Mouse (Mus musculus) hindbrain, embryonic 11.5 days (tissue): ENCODE data around the gene Tedc1. TPM values are rescaled to one million over a fixed set of nuclear protein-coding genes. Genes with fewer than 3 reads are reported as not detected.

Source experiments
- ATAC-seq: fragments of 200-750 bp; cut with Nextera tagmentation; 2 replicates; pipeline ENCODE4 v1.8.0; 2017; ENCODE audit warnings: mild to moderate bottlenecking, moderate TSS enrichment, moderate library complexity; ENCODE audit not compliant: low FRiP score
- DNase-seq: peaks from one replicate; pipeline ENCODE4 v3.0.0-alpha.2; 2015; ENCODE audit warnings: low spot score
- H3K27ac ChIP-seq: fragments of 300-500 bp; sonication (generic); 2 replicates; pipeline ENCODE4 v1.5.1; 2014; ENCODE audit warnings: mild to moderate bottlenecking, low read depth, low read length
- H3K27me3 ChIP-seq: fragments of 300-500 bp; sonication (generic); 2 replicates; pipeline ENCODE4 v1.6.1; 2014; ENCODE audit warnings: mild to moderate bottlenecking, low read length, moderate library complexity, mixed read lengths; ENCODE audit not compliant: control insufficient read depth, insufficient read depth
- H3K36me3 ChIP-seq: fragments of 300-500 bp; sonication (generic); 2 replicates; pipeline ENCODE4 v1.6.1; 2014; ENCODE audit warnings: mild to moderate bottlenecking, low read length, moderate library complexity, mixed read lengths; ENCODE audit not compliant: control insufficient read depth, insufficient read depth
- H3K4me1 ChIP-seq: fragments of 300-500 bp; sonication (generic); replicated peaks from 2 replicates; pipeline ENCODE4 v1.6.1; 2014; ENCODE audit warnings: low read length, mixed read lengths; ENCODE audit not compliant: control insufficient read depth, insufficient read depth
- H3K4me2 ChIP-seq: fragments of 300-500 bp; sonication (generic); replicated peaks from 2 replicates; pipeline ENCODE4 v1.6.1; 2014; ENCODE audit warnings: mild to moderate bottlenecking, low read depth, low read length
- H3K4me3 ChIP-seq: fragments of 300-500 bp; sonication (generic); 2 replicates; pipeline ENCODE4 v1.5.1; 2014; ENCODE audit warnings: low read depth, low read length
- H3K9ac ChIP-seq: fragments of 300-500 bp; sonication (generic); 2 replicates; pipeline ENCODE4 v1.6.1; 2014; ENCODE audit warnings: low read depth, low read length
- H3K9me3 ChIP-seq: fragments of 300-500 bp; sonication (generic); 2 replicates; pipeline ENCODE4 v1.6.1; 2016; ENCODE audit warnings: low read length; ENCODE audit not compliant: control insufficient read depth
- WGBS: fragments of 180-500 bp; shearing (Covaris S2); extraction: QIAGEN DNeasy Blood & Tissue Kit; methylation state at CpG from one replicate; pipeline ENCODE4 v1.1.7; 2014; 5-methylcytosine and 5-hydroxymethylcytosine counted together
- polyA plus RNA-seq: library from polyadenylated mRNA; unstranded; fragments of >200 nt; fragmentation: Nextera tagmentation; extraction: Ambion mirVana; gene quantifications from 2 replicates; pipeline ENCODE4 v1.2.1, GENCODE M21; 2014

Gene Tedc1
- polyA plus RNA-seq, 1 experiment from 2014 or later, result 28.8 TPM

DNA sequence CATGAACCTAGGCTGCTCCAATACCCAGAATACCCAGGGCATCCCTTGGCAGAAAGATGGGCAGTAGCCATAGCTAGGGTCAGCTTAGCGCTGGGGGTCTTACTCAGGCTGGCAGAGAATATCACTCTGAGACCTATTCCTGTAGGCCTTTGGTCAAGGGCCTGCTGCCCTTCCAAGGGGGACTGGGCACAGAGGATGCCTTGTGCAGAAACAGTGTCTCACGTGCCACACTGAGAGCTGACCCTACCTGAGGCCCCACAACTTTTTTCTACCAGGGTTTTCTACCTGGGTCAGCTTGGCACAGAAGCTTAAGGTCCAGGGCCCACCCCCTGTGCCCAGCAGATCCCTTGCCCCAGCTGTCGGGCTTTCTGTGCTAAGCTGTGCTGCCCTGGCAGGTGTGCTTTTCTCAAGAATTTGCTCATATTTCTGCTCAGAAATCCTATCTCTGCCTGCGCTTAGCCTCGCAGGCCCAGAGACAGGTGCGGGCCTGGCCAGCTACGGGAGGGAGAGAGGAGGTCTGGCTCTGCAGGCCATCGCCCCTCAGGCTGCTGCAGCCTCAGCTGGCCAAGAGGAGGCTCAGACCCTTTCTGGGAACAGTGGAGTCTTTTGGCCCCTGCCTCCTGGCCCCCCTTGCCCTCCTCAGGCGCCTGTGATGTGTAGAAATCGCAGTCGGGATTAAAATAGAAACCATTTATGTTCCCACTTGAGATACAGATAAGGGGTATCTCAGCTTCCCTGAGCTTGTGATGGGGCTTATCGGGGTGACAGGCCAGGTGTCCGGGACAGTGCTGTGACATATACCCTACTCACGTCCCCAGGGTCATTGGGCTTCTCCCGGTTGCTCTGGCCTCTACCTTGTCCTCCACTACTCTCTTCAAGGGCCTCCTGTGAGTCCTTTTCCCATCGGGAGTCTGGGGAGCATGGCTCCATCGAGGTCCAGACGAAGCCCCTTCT is 18.7 kb upstream of the Tedc1 start:
- H3K9ac ChIP-seq, result no peak overlapping the region
- H3K9me3 ChIP-seq, result no peaks in the 10 kb centered on the region
- no peak overlapping the region for H3K27ac ChIP-seq
- 88% methylated on average over 18 of the region's 18 CpGs for WGBS
- DNase-seq (no peak), ATAC-seq (no peak)
- H3K4me1 ChIP-seq, result peaks cover 21% of the 10 kb centered on the region
- peaks cover 21% of the 10 kb centered on the region for H3K36me3 ChIP-seq
- no peak overlapping the region for H3K4me2 ChIP-seq
- H3K27me3 ChIP-seq, result no peaks in the 10 kb centered on the region
- H3K4me3 ChIP-seq, result no peak overlapping the region

DNA sequence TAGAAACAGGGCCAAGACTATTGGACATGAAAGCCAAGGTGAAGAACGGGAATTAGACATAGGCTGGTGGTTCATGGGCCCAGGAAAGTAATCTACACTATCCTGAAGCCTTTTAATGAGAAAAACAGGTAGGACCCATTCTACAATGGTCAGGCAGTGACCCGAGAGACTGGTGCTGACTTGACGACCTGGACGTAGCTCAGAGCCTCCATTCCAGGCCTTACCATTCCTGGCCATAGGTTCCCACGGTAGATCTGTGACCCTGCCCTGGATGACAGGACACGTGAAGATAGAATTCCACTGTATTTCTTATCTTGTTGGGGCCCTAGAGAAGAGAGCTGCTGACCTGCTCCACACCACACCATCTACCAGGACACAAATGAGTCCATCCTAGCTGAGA is 17.9 kb upstream of the Tedc1 start:
- WGBS, result 81% methylated on average over 6 of the region's 6 CpGs
- H3K27me3 ChIP-seq, result no peaks in the 10 kb centered on the region
- H3K4me3 ChIP-seq, result no peak overlapping the region
- H3K36me3 ChIP-seq, result peaks cover 18% of the 10 kb centered on the region
- no peak for DNase-seq
- no peak for ATAC-seq
- no peak overlapping the region for H3K27ac ChIP-seq
- H3K4me2 ChIP-seq, result no peak overlapping the region
- H3K9me3 ChIP-seq, result no peaks in the 10 kb centered on the region
- no peak overlapping the region for H3K9ac ChIP-seq
- H3K4me1 ChIP-seq, result peaks cover 26% of the 10 kb centered on the region

DNA sequence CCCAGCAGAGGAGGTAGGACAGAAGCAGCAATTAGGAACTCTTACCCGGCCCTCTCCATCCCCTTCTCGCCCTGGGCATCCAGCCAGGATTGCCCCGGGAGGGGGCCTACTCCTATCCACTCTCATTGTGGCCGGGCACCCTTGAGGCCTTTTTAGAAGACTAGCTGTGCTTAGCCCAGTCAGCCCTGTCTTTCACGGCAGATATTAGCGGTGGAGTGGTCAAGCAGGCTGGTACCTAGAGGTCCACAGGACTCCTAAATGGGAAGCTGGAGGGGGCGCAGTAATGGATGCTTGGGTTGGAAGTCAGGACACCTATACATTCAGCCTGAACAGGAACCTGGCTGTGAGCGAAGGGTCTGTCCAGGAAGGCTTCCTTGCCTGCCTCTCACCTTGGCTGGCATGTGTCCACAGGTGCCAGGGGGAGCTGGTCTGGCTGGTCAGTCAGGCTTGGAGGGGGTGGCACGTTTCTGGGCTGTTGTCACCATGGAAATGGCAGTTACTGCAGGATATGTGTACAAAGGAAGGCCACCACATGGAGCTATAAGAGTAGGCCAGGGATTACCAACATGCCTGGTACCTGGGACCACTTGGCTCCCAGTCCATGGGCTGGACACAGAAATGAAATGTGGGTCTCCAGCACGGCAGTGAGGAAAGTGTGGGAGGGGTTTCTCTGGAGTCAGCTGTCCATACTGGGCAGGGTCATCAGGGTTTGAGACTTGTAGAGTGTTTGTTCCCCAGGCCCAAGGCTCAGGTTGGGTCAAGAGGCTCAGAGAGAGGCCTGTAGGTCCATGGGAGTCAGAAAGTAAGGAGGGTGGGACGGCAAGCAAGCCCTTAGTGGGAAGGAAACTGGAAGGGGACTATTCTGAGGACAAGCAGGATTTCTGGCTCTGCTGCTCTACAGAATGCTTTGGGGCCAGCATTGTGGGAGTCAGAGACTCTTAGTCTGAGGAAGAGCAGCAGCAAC is 17.0 kb upstream of the Tedc1 start:
- H3K4me2 ChIP-seq, result peak overlapping the region; percentile 78
- H3K4me3 ChIP-seq, result peak overlapping the region; percentile 69
- H3K9me3 ChIP-seq, result no peaks in the 10 kb centered on the region
- H3K36me3 ChIP-seq, result peaks cover 17% of the 10 kb centered on the region
- peak; percentile 5 for ATAC-seq
- DNase-seq, result no peak
- H3K4me1 ChIP-seq, result peaks cover 26% of the 10 kb centered on the region
- H3K27ac ChIP-seq, result peak overlapping the region; percentile 73
- peak overlapping the region; percentile 2; the same call in 1 of the 2 replicates for H3K9ac ChIP-seq
- 45% methylated on average over 11 of the region's 11 CpGs for WGBS
- no peaks in the 10 kb centered on the region for H3K27me3 ChIP-seq

DNA sequence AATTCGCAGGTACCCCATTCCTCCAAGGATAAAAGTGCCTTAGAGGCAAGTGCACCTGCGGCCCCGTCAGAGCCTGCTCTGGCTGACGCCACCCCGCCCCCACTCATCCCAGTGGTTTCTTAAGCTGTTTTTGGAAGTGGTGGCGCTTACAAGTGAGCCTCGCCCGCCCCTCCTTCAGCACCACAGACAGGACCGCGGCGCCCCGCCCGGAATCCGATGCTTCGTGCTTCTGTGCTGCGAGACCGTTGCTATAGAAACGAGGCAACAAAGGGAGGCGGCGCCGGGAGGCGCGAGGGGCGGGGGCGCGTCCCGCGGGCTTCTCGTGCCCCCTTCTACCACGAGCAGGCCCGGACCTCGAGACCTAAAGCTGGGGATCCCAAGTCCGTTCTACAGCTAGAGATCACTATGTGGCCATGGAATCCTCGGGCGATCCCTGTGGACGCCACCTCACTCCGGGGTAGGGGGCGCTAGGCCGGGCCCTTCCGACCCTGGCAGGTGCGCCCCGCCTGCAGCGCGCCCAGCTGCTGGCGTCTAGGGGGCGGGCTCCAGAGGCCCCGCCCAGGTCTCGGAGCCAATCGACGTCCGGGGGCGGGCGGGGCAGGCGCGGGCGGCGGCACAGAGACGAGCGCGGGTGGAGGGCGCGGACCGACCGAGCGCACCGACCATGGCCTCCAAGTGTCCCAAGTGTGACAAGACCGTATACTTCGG is 16.2 kb upstream of the Tedc1 start, which contains the start of gene Crip2:
Crip2 (plus strand) TSS at position 329 of the 708 bp plus-strand sequence.
- H3K4me1 ChIP-seq, result peaks cover 26% of the 10 kb centered on the region
- DNase-seq (peak; percentile 92), ATAC-seq (peak; percentile 91)
- peaks cover 14% of the 10 kb centered on the region for H3K36me3 ChIP-seq
- H3K27ac ChIP-seq, result peak within 1 kb of the TSS; percentile 73
- H3K4me3 ChIP-seq, result peak within 1 kb of the TSS; percentile 69
- WGBS, result under 1% methylated on average over 51 of the region's 68 CpGs
- H3K27me3 ChIP-seq, result no peaks in the 10 kb centered on the region
- peak within 1 kb of the TSS; percentile 78 for H3K4me2 ChIP-seq
- H3K9ac ChIP-seq, result peak within 1 kb of the TSS; percentile 75
- H3K9me3 ChIP-seq, result no peaks in the 10 kb centered on the region

DNA sequence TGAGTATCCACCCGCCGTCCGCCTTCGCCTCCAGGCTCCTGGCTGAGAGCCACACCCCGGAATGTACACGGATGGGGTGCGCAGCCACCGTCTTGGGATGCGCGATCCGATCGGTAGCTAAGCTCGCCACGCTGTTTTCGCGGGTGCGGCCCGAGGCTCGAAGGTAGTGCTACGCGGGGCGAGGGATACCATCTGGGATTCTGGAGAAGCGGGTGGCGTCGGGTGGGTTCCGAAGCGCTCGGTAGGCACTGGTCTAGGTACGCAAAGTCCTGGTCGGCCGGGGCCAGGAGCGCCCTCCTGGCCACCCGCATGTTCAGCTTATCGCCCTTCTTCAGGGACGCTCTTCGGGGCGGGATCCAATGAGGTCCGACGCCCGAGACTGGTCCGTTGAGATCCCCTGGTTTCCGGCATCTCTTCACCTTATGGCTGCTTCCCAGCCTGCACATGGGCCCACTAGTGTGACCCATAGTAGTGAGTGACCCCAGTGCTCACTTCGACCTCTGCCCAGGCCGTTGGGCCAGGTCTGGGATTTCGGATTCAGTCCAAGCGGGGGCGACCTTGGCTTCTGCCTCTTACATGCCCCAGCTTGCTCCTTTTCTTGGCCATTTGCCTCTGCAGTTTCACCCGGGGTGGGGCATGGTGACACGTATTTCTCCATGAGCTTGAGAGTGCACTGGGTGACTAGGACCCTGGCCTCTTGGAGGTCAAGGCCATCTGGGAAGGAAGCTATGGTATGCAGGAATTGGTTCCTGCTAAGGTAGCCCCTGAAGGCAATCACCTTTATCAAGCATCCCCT is 15.4 kb upstream of the Tedc1 start:
- Histone ChIP-seq H3K4me2 (peak overlapping the region; percentile 78), H3K9ac (peak overlapping the region; percentile 75), H3K27ac (peak overlapping the region; percentile 73; the same call in 1 of the 2 replicates), H3K9me3 (no peaks in the 10 kb centered on the region), H3K4me1 (peaks cover 26% of the 10 kb centered on the region), H3K36me3 (peaks cover 9% of the 10 kb centered on the region), H3K4me3 (peak overlapping the region; percentile 69), H3K27me3 (no peaks in the 10 kb centered on the region)
- no peak for DNase-seq
- 2% methylated on average over 49 of the region's 49 CpGs for WGBS
- ATAC-seq, result peak; percentile 8; the same call in 1 of the 2 replicates

DNA sequence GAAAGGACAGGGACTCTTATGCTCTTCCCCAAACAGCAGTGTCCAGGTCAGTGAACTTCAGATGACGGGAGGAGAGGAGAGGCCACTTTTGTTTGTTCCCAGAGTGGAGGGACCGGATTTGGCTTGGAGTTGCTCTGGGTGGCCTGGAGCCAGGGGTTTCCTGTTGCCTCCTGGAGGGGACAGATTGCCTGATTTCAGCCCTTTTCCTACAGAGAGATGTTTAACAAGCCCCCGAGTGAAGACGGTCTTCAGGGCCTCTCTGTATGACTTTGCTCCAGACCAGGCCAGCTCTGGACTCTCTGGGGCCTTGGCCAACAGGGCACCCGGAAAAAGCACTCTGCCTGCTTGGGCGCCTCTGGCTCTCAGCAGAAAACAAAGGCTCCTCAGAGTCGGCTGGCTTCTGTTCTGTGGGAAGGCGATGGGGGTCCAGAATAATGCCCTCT is 14.7 kb upstream of the Tedc1 start:
- Histone ChIP-seq H3K9ac (peak overlapping the region; percentile 75), H3K36me3 (peaks cover 2% of the 10 kb centered on the region), H3K4me1 (peaks cover 26% of the 10 kb centered on the region), H3K4me2 (peak overlapping the region; percentile 78), H3K4me3 (peak overlapping the region; percentile 69), H3K27me3 (no peaks in the 10 kb centered on the region), H3K9me3 (no peaks in the 10 kb centered on the region), H3K27ac (0 out of 2 replicates have a peak overlapping the region, but pooled peaks have one; percentile 17)
- no peak for ATAC-seq
- WGBS, result 52% methylated on average over 8 of the region's 8 CpGs
- DNase-seq, result no peak

DNA sequence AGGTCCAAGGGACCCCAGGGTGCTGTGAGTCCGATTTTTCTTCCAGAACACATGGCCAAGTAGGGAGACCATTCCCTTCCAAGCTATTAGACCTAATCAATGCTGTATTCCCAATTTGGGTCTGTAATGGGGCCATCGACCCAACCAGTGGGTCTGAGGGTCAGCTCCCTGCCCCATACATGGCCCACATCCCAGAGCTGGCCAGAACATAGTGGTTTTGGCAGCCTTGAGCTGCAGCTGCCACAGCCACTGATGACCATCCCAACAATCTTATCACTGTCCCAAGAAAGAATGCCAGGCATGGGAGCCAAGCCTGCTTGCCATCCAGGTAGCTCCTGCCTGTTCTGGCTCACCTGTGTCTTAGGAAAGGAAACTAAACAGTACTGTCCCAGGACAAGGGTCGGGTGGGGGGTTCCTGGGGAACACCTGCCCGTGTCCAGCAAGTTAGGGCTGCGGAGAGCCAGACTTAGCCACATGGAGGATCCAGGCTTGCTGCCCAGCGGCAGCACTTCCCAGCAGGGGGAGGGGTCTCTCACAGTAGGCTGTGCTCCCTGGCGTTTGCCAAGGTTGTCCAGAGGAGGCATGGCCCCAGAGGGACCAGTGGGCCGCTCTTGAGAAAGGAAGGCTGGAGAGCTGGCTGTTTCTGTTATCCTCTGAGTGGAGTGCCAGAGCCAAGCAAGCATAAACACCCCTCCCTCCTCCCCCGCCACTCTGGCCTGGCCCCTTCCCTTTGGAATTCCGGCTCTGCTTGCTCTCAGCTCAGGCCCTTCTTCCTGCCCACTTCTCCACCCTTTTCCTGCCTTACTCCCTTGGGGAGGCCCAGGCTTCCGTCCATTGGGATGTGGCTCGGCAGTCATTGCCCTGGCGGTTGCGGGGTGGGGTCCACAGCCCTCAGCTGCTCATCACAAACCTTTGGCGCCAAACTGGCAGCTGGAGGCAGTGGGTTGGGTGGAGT is 13.9 kb upstream of the Tedc1 start:
- peak overlapping the region; percentile 75 for H3K9ac ChIP-seq
- 0 out of 2 replicates have a peak overlapping the region, but pooled peaks have one; percentile 17 for H3K27ac ChIP-seq
- H3K4me1 ChIP-seq, result peaks cover 26% of the 10 kb centered on the region
- peak; percentile 54 for DNase-seq
- H3K4me3 ChIP-seq, result peak overlapping the region; percentile 69
- H3K9me3 ChIP-seq, result no peaks in the 10 kb centered on the region
- peak overlapping the region; percentile 78 for H3K4me2 ChIP-seq
- H3K27me3 ChIP-seq, result no peaks in the 10 kb centered on the region
- no peaks in the 10 kb centered on the region; the same call in 1 of the 2 replicates for H3K36me3 ChIP-seq
- ATAC-seq, result no peak
- 26% methylated on average over 15 of the region's 15 CpGs for WGBS
